Comparison of ENCODE assay signal across 13 mouse cellular contexts in genomic region chr4:53796865-53797772, GRCm38 (mm10). TPM values are rescaled to one million over a fixed set of nuclear protein-coding genes. Genes with fewer than 3 reads are reported as not detected.
A peak's percentile ranks its signal among the peaks of the same experiment; 100 is the strongest.
DNase-seq lines count a peak whose midpoint lies in the region; ATAC-seq and TF ChIP-seq lines count a peak whose summit lies in the region.
"Had no signal": no experiment of that assay in that cellular context is flagged by ENCODE, and none has a peak within 500 bp of the region (broad histone marks: within the 10 kb centered on the region; RNA-seq: fewer than 3 reads in every experiment).

No protein-coding gene starts in this region.

- no peak for ATAC-seq in heart, embryonic 11.5 days (replicated peaks; ENCODE audit: insufficient number of reproducible peaks, low FRiP score, low TSS enrichment)
- peak; percentile 77 for ATAC-seq in forebrain, embryonic 16.5 days
- ATAC-seq in midbrain, embryonic 14.5 days (ENCODE audit: low FRiP score, low TSS enrichment): peak; percentile 92
- no peak for ATAC-seq in inflammation-experienced regulatory T-cells, adult 6 months

- no peak for TF ChIP-seq CTCF in bone marrow macrophage, adult 2 months (IDR thresholded peaks at IDR 0.05; ENCODE audit: low read depth, low read length)

- no peak for TF ChIP-seq POLR2A in bone marrow macrophage, adult 2 months (IDR thresholded peaks at IDR 0.05; ENCODE audit: borderline replicate concordance, low read depth, low read length)

- H3K27ac ChIP-seq in heart, embryonic 11.5 days (ENCODE audit: low read depth, low read length): no peak overlapping the region
- peak overlapping the region; percentile 96 for H3K27ac ChIP-seq in bone marrow macrophage, adult 2 months (ENCODE audit: insufficient read depth, low read depth, low read length)
- H3K27ac ChIP-seq in forebrain, embryonic 16.5 days (ENCODE audit: low read length): no peak overlapping the region
- H3K27ac ChIP-seq in midbrain, embryonic 14.5 days (replicated peaks; ENCODE audit: low read depth, low read length): peak overlapping the region; percentile 77

- no peak for DNase-seq in heart, adult 8-10 months (ENCODE audit: low spot score)
- peak; percentile 79 for DNase-seq in midbrain, embryonic 14.5 days
- DNase-seq in left cerebral cortex, postnatal 10 days (ENCODE audit: extremely low spot score in 1 of 2, low spot score in 2 of 2): no peak
- no peak for DNase-seq in thymus, postnatal 4 days
- DNase-seq: B cell, adult 2 months; kidney, postnatal 14 days; lung, postnatal 14 days had no signal

- 10% methylated on average over 18 of the region's 18 CpGs for WGBS in heart, embryonic 11.5 days (ENCODE audit: insufficient replicate concordance)
- 4% methylated on average over 18 of the region's 18 CpGs for WGBS in forebrain, embryonic 16.5 days
- 3% methylated on average over 18 of the region's 18 CpGs for WGBS in midbrain, embryonic 14.5 days

- no peaks in the 10 kb centered on the region for H3K36me3 ChIP-seq in heart, embryonic 11.5 days (ENCODE audit: control insufficient read depth, insufficient read depth, low read length)
- no peaks in the 10 kb centered on the region for H3K36me3 ChIP-seq in forebrain, embryonic 16.5 days (ENCODE audit: control insufficient read depth, insufficient read depth)
- H3K36me3 ChIP-seq in midbrain, embryonic 14.5 days (ENCODE audit: control insufficient read depth, insufficient read depth, low read length): no peaks in the 10 kb centered on the region

- peak overlapping the region; percentile 44; the same call in 1 of the 2 replicates for H3K9ac ChIP-seq in heart, embryonic 11.5 days (ENCODE audit: low read depth, low read length)
- H3K9ac ChIP-seq in forebrain, embryonic 16.5 days (replicated peaks; ENCODE audit: low read depth, low read length): peak overlapping the region; percentile 37; the same call in 1 of the 2 replicates
- no peak overlapping the region for H3K9ac ChIP-seq in midbrain, embryonic 14.5 days (replicated peaks; ENCODE audit: low read length)

- intact Hi-C loops in left cerebral cortex, postnatal 10 days (cut with DNase I): no loop called here

- H3K4me1 ChIP-seq in heart, embryonic 11.5 days (ENCODE audit: control insufficient read depth, insufficient read depth, low read length): peaks cover 17% of the 10 kb centered on the region
- H3K4me1 ChIP-seq in bone marrow macrophage, adult 2 months (ENCODE audit: control insufficient read depth, insufficient read depth, low read length): peaks cover 71% of the 10 kb centered on the region
- 0 out of 2 replicates have a peak, but pooled peaks cover 9% of the 10 kb centered on the region for H3K4me1 ChIP-seq in forebrain, embryonic 16.5 days (replicated peaks; ENCODE audit: control insufficient read depth, insufficient read depth, low read length)
- peaks cover 25% of the 10 kb centered on the region for H3K4me1 ChIP-seq in midbrain, embryonic 14.5 days (ENCODE audit: control insufficient read depth, insufficient read depth, low read length)

- H3K4me3 ChIP-seq in heart, embryonic 11.5 days (ENCODE audit: low read depth, low read length): no peak overlapping the region
- no peak overlapping the region for H3K4me3 ChIP-seq in bone marrow macrophage, adult 2 months (ENCODE audit: insufficient read depth, low read length)
- no peak overlapping the region for H3K4me3 ChIP-seq in forebrain, embryonic 16.5 days (replicated peaks; ENCODE audit: low read length)
- H3K4me3 ChIP-seq in midbrain, embryonic 14.5 days (replicated peaks; ENCODE audit: low read depth, low read length): no peak overlapping the region
- H3K4me3 ChIP-seq: myocyte had no signal

- peak overlapping the region; percentile 49 for H3K4me2 ChIP-seq in heart, embryonic 11.5 days
- H3K4me2 ChIP-seq in forebrain, embryonic 16.5 days (ENCODE audit: low read length): peak overlapping the region; percentile 30
- H3K4me2 ChIP-seq in midbrain, embryonic 14.5 days (ENCODE audit: low read length): peak overlapping the region; percentile 42

- no peaks in the 10 kb centered on the region for H3K27me3 ChIP-seq in heart, embryonic 11.5 days (ENCODE audit: control insufficient read depth, insufficient read depth, low read length)
- no peaks in the 10 kb centered on the region for H3K27me3 ChIP-seq in forebrain, embryonic 16.5 days (replicated peaks; ENCODE audit: control insufficient read depth, insufficient read depth, low read length)
- H3K27me3 ChIP-seq in midbrain, embryonic 14.5 days (ENCODE audit: control insufficient read depth, insufficient read depth, low read length): no peaks in the 10 kb centered on the region

- H3K9me3 ChIP-seq in heart, embryonic 11.5 days (replicated peaks; ENCODE audit: control insufficient read depth, low read length): no peaks in the 10 kb centered on the region
- H3K9me3 ChIP-seq in forebrain, embryonic 16.5 days (ENCODE audit: control insufficient read depth, low read length): no peaks in the 10 kb centered on the region
- H3K9me3 ChIP-seq in midbrain, embryonic 14.5 days (ENCODE audit: control insufficient read depth, low read length): no peaks in the 10 kb centered on the region

RNA-seq across cellular contexts. Expression of gene Tal2, which starts 17.6 kb away (rescaled TPM):
- 0.07 and 0.10 TPM in 2 replicates for polyA plus RNA-seq in heart, embryonic 11.5 days (2014; fragmentation: Nextera tagmentation; extraction: Ambion mirVana)
- total RNA-seq in heart, adult 8-10 months (2022): under 1 TPM in 3 of 4 experiments, not detected in 1; 0.09 to 0.22 (median 0.09) TPM
- 1.8 and 2.9 TPM in 2 replicates for polyA plus RNA-seq in bone marrow macrophage, adult 2 months (2012; ENCODE audit: insufficient read depth, insufficient read length, missing spikeins)
- polyA plus RNA-seq in forebrain, embryonic 16.5 days (2015; fragmentation: Nextera tagmentation; extraction: Ambion mirVana): 0.06 and 0.26 TPM in 2 replicates
- polyA plus RNA-seq in midbrain, embryonic 14.5 days (2014; fragmentation: Nextera tagmentation; extraction: Ambion mirVana): 10.5 and 19.4 TPM in 2 replicates
- polyA plus RNA-seq in inflammation-experienced regulatory T-cells, adult 6 months (2017; shearing (Covaris generic)): not detected
- under 1 TPM in 1 of 2 experiments, not detected in 1; 0.11 TPM for total RNA-seq in left cerebral cortex, postnatal 10 days (2021)
- polyA plus RNA-seq: liver, adult 2 months had no signal

RNA-seq across cellular contexts. Expression of gene Tmem38b, which starts 28.7 kb away (rescaled TPM):
- polyA plus RNA-seq in heart, embryonic 11.5 days (2014; fragmentation: Nextera tagmentation; extraction: Ambion mirVana): 13.3 and 14.4 TPM in 2 replicates
- 10 to 100 TPM; 21.7 to 30.6 (median 27.4) TPM for total RNA-seq in heart, adult 8-10 months (2022)
- polyA plus RNA-seq in bone marrow macrophage, adult 2 months (2012; ENCODE audit: insufficient read depth, insufficient read length, missing spikeins): 77.8 and 77.9 TPM in 2 replicates
- polyA plus RNA-seq in forebrain, embryonic 16.5 days (2015; fragmentation: Nextera tagmentation; extraction: Ambion mirVana): 6.8 and 8.0 TPM in 2 replicates
- 9.4 and 11.9 TPM in 2 replicates for polyA plus RNA-seq in midbrain, embryonic 14.5 days (2014; fragmentation: Nextera tagmentation; extraction: Ambion mirVana)
- 10 to 100 TPM; 18.1 to 30.6 (median 20.1) TPM for polyA plus RNA-seq in inflammation-experienced regulatory T-cells, adult 6 months (2017; shearing (Covaris generic))
- 10 to 100 TPM; 10.7 to 13.6 TPM for total RNA-seq in left cerebral cortex, postnatal 10 days (2021)

Comparison
In these comparisons a context has a peak if more than half of its experiments do, and no peak if none do; other contexts are left out.
1. ATAC-seq: peak in forebrain, embryonic 16.5 days (single experiment) and midbrain, embryonic 14.5 days (single experiment); none in heart, embryonic 11.5 days (single experiment) and inflammation-experienced regulatory T-cells, adult 6 months (single experiment).
2. H3K27ac ChIP-seq: peak in bone marrow macrophage, adult 2 months (single experiment) and midbrain, embryonic 14.5 days (single experiment); none in heart, embryonic 11.5 days (single experiment) and forebrain, embryonic 16.5 days (single experiment).
3. Peak in every context shown above with its lines, with median percentiles within 50 percentile points of each other: H3K4me2 ChIP-seq.